Mouse (Mus musculus) retina, adult 2 months (tissue): Measurements from ENCODE around the gene Ugt2b38.
"Not testable (repeated sequence)": the region's sequence is repeated elsewhere in the genome, so short reads cannot be mapped to it uniquely, and the experiment has no call there.

Source experiments
- DNase-seq: peaks from one replicate; pipeline ENCODE4 v3.0.0-alpha.2; 2012; ENCODE audit warnings: low read depth, low spot score

The Ugt2b38 gene

GRCm38 (mm10) chr5:87424041-87424440, at the start of gene Ugt2b38:
Gene Ugt2b38 (minus strand): TSS chr5:87424203.
- not testable (repeated sequence) for DNase-seq

- no peak for DNase-seq
These were observed 34.8 kb upstream of the Ugt2b38 start for GRCm38 (mm10) chr5:87458810-87459209.

GRCm38 (mm10) chr5:87457701-87458100, 33.7 kb upstream of the Ugt2b38 start:
- no peak for DNase-seq

- no peak for DNase-seq
These were observed 32.3 kb upstream of the Ugt2b38 start for GRCm38 (mm10) chr5:87456216-87456850.

- DNase-seq = no peak
These were observed 31.5 kb upstream of the Ugt2b38 start for GRCm38 (mm10) chr5:87455519-87455918.

- not testable (repeated sequence) for DNase-seq
These were observed 28.5 kb upstream of the Ugt2b38 start for GRCm38 (mm10) chr5:87452514-87452913.

GRCm38 (mm10) chr5:87436264-87436663, 12.3 kb upstream of the Ugt2b38 start:
- no peak for DNase-seq

- no peak for DNase-seq
These were observed 1.7 kb upstream of the Ugt2b38 start for GRCm38 (mm10) chr5:87425676-87426075.

GRCm38 (mm10) chr5:87396968-87397367, 27.0 kb downstream of the Ugt2b38 start:
- no peak for DNase-seq

- DNase-seq = no peak
These were observed 33.2 kb downstream of the Ugt2b38 start for GRCm38 (mm10) chr5:87390818-87391217.

GRCm38 (mm10) chr5:87380234-87380633, 43.8 kb downstream of the Ugt2b38 start:
- no peak for DNase-seq

- DNase-seq = no peak
These were observed 44.2 kb downstream of the Ugt2b38 start for GRCm38 (mm10) chr5:87379825-87380224.

GRCm38 (mm10) chr5:87375874-87376383, 48.1 kb downstream of the Ugt2b38 start:
- DNase-seq = no peak

- no peak for DNase-seq
These were observed 50.5 kb downstream of the Ugt2b38 start for GRCm38 (mm10) chr5:87373502-87373863.

GRCm38 (mm10) chr5:87372788-87373501, 51.1 kb downstream of the Ugt2b38 start:
- DNase-seq = not testable (repeated sequence)
